Mouse (Mus musculus) embryonic fibroblast, embryonic 13.5 days (primary cell): ENCODE measurements at regions not wholly inside any gene's neighbourhood (a gene's known extent, or its start where the extent isn't known, plus 50 kb on each side); places are given as distances from the start of the nearest gene placed in this dataset.

Experiments
- CTCF ChIP-seq: IDR thresholded peaks from 2 replicates; pipeline ENCODE4 v1.5.1; 2011; ENCODE audit warnings: mild to moderate bottlenecking, control low read depth, low read length, moderate library complexity, borderline replicate concordance; ENCODE audit not compliant: insufficient read depth
- POLR2A ChIP-seq: IDR thresholded peaks from 2 replicates; pipeline ENCODE4 v1.6.1; 2011; ENCODE audit warnings: low read depth, mild to moderate bottlenecking, control low read depth, low read length, moderate library complexity

- no peak for TF ChIP-seq CTCF
- TF ChIP-seq POLR2A: no peak
Measured at GRCm38 (mm10) chr8:115514485-115514884, 193.1 kb downstream of the Maf start.
